Comparison of ENCODE assay signal across 12 mouse cellular contexts in the genomic region with DNA sequence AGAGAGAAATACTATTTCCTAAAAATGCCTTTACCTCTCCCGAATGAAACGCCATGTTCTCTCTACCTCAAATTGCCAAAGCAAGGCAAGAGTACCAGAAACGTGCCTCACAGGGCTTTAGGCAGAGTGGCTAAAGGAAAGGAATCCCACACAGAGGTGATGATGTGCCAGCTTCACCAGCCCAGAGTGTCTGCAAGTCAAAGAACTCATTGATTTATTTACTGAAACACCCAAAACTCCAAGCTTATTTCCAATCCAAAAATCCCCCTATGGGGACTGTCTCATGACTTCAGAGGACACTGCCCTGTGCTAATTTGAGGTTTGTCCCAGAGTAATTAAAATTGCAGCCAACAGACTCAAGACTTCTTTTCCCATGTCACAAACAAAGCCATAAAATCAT.
DNase-seq lines count a peak whose midpoint lies in the region; ATAC-seq and TF ChIP-seq lines count a peak whose summit lies in the region.
"Had no signal": no experiment of that assay in that cellular context is flagged by ENCODE, and none has a peak within 500 bp of the region (broad histone marks: within the 10 kb centered on the region; RNA-seq: fewer than 3 reads in every experiment).

No protein-coding gene starts in this region.

- H3K27ac ChIP-seq in kidney, postnatal 0 days = no peak overlapping the region
- H3K27ac ChIP-seq in limb, embryonic 13.5 days = no peak overlapping the region
- H3K27ac ChIP-seq: midbrain, embryonic 15.5 days had no signal

- peak; percentile 68 for DNase-seq in heart, adult 11 months
- no peak for DNase-seq in heart, adult 8-10 months (ENCODE audit: low spot score)
- no peak for DNase-seq in kidney, postnatal 0 days (ENCODE audit: low spot score)
- no peak for DNase-seq in kidney, adult 18-20 months
- peak; percentile 51 for DNase-seq in 416B (ENCODE audit: low read depth)
- DNase-seq in thymus, postnatal 10 days (ENCODE audit: low spot score in 2 of 2) = no peak
- DNase-seq in cerebellum, adult 9-10 months = no peak
- DNase-seq: cerebellum, postnatal 25 days; thymus, postnatal 14 days had no signal

- 74% methylated on average over 3 of the region's 3 CpGs for WGBS in kidney, postnatal 0 days
- 84% methylated on average over 3 of the region's 3 CpGs for WGBS in limb, embryonic 13.5 days

- no peak for TF ChIP-seq CTCF in kidney, postnatal 0 days (IDR thresholded peaks at IDR 0.05; ENCODE audit: low read depth)

- H3K4me1 ChIP-seq in kidney, postnatal 0 days (replicated peaks; ENCODE audit: insufficient read depth, low read length) = no peaks in the 10 kb centered on the region
- H3K4me1 ChIP-seq in limb, embryonic 13.5 days = peaks cover 29% of the 10 kb centered on the region
- H3K4me1 ChIP-seq: midbrain, embryonic 15.5 days had no signal

- no peaks in the 10 kb centered on the region for H3K36me3 ChIP-seq in kidney, postnatal 0 days (ENCODE audit: insufficient read depth, low read length)
- H3K36me3 ChIP-seq in limb, embryonic 13.5 days = no peaks in the 10 kb centered on the region
- H3K36me3 ChIP-seq: midbrain, embryonic 15.5 days had no signal

- no peak for ATAC-seq in kidney, postnatal 0 days (replicated peaks; ENCODE audit: low FRiP score, low read depth)
- no peak for ATAC-seq in limb, embryonic 13.5 days (ENCODE audit: low FRiP score, low read depth)
- ATAC-seq: midbrain, embryonic 15.5 days had no signal

- no peaks in the 10 kb centered on the region for H3K9me3 ChIP-seq in kidney, postnatal 0 days (replicated peaks; ENCODE audit: low read length)
- no peaks in the 10 kb centered on the region for H3K9me3 ChIP-seq in limb, embryonic 13.5 days
- H3K9me3 ChIP-seq: G1E; midbrain, embryonic 15.5 days had no signal

- H3K4me3 ChIP-seq in kidney, postnatal 0 days (replicated peaks; ENCODE audit: low read depth, low read length) = peak overlapping the region; percentile 25
- H3K4me3 ChIP-seq in limb, embryonic 13.5 days = no peak overlapping the region; the same call in 1 of the 2 replicates
- H3K4me3 ChIP-seq: midbrain, embryonic 15.5 days had no signal

- H3K27me3 ChIP-seq in kidney, postnatal 0 days (ENCODE audit: insufficient read depth, low read length) = no peaks in the 10 kb centered on the region
- H3K27me3 ChIP-seq in limb, embryonic 13.5 days = no peaks in the 10 kb centered on the region
- H3K27me3 ChIP-seq: midbrain, embryonic 15.5 days had no signal

- peak overlapping the region; percentile 40 for H3K4me2 ChIP-seq in kidney, postnatal 0 days (ENCODE audit: low read length)
- H3K4me2 ChIP-seq in limb, embryonic 13.5 days (replicated peaks) = 0 out of 2 replicates have a peak overlapping the region, but pooled peaks have one; percentile 4
- H3K4me2 ChIP-seq: midbrain, embryonic 15.5 days had no signal

- peak overlapping the region; percentile 55; the same call in 1 of the 2 replicates for H3K9ac ChIP-seq in kidney, postnatal 0 days (ENCODE audit: low read depth, low read length)
- no peak overlapping the region for H3K9ac ChIP-seq in limb, embryonic 13.5 days
- H3K9ac ChIP-seq: midbrain, embryonic 15.5 days had no signal

Comparison
In these comparisons a context has a peak if more than half of its experiments do, and no peak if none do; other contexts are left out.
1. DNase-seq: peak in heart, adult 11 months (single experiment) and 416B (single experiment); none in heart, adult 8-10 months (single experiment), kidney, postnatal 0 days (single experiment), kidney, adult 18-20 months (single experiment), thymus, postnatal 10 days (0 of 2) and cerebellum, adult 9-10 months (single experiment).